Mouse (Mus musculus): ENCODE data around the gene Gm16253.

The Gm16253 gene

GRCm38 (mm10) chr3:96576690-96577541 lies at the start of gene Gm16253:
Gm16253 (plus strand) TSS chr3:96576984.
- DNase-seq (ENCODE audit: low read depth, low spot score), result no peak

- DNase-seq (ENCODE audit: low read depth, low spot score), result no peak
Measured at GRCm38 (mm10) chr3:96528506-96528905, 48.3 kb upstream of the Gm16253 start.

- no peak for DNase-seq (ENCODE audit: low read depth, low spot score)
Measured at GRCm38 (mm10) chr3:96532050-96532449, 44.7 kb upstream of the Gm16253 start.

- DNase-seq (ENCODE audit: low read depth, low spot score), result no peak
Measured at GRCm38 (mm10) chr3:96534300-96534699, 42.5 kb upstream of the Gm16253 start.

- no peak for DNase-seq (ENCODE audit: low read depth, low spot score)
Measured at GRCm38 (mm10) chr3:96539316-96539715, 37.5 kb upstream of the Gm16253 start.

GRCm38 (mm10) chr3:96540740-96541139 lies 36.0 kb upstream of the Gm16253 start:
- no peak for DNase-seq (ENCODE audit: low read depth, low spot score)

- no peak for DNase-seq (ENCODE audit: low read depth, low spot score)
Measured at GRCm38 (mm10) chr3:96541328-96542078, 35.3 kb upstream of the Gm16253 start.

GRCm38 (mm10) chr3:96542554-96542953 lies 34.2 kb upstream of the Gm16253 start:
- no peak for DNase-seq (ENCODE audit: low read depth, low spot score)

- no peak for DNase-seq (ENCODE audit: low read depth, low spot score)
Measured at GRCm38 (mm10) chr3:96543345-96543744, 33.4 kb upstream of the Gm16253 start.

GRCm38 (mm10) chr3:96545565-96545964 lies 31.2 kb upstream of the Gm16253 start:
- no peak for DNase-seq (ENCODE audit: low read depth, low spot score)

- no peak for DNase-seq (ENCODE audit: low read depth, low spot score)
Measured at GRCm38 (mm10) chr3:96546880-96547279, 29.9 kb upstream of the Gm16253 start.

- DNase-seq (ENCODE audit: low read depth, low spot score), result no peak
Measured at GRCm38 (mm10) chr3:96547389-96547960, 29.3 kb upstream of the Gm16253 start.

- no peak for DNase-seq (ENCODE audit: low read depth, low spot score)
Measured at GRCm38 (mm10) chr3:96548824-96549223, 28.0 kb upstream of the Gm16253 start.

GRCm38 (mm10) chr3:96549346-96549745 lies 27.4 kb upstream of the Gm16253 start:
- no peak for DNase-seq (ENCODE audit: low read depth, low spot score)

- no peak for DNase-seq (ENCODE audit: low read depth, low spot score)
Measured at GRCm38 (mm10) chr3:96551203-96551602, 25.6 kb upstream of the Gm16253 start.

- no peak for DNase-seq (ENCODE audit: low read depth, low spot score)
Measured at GRCm38 (mm10) chr3:96551890-96552289, 24.9 kb upstream of the Gm16253 start.

- no peak for DNase-seq (ENCODE audit: low read depth, low spot score)
Measured at GRCm38 (mm10) chr3:96553601-96554000, 23.2 kb upstream of the Gm16253 start.

GRCm38 (mm10) chr3:96554251-96554650 lies 22.5 kb upstream of the Gm16253 start:
- DNase-seq (ENCODE audit: low read depth, low spot score), result no peak

- DNase-seq (ENCODE audit: low read depth, low spot score), result no peak
Measured at GRCm38 (mm10) chr3:96555041-96555596, 21.7 kb upstream of the Gm16253 start.

- DNase-seq (ENCODE audit: low read depth, low spot score), result no peak
Measured at GRCm38 (mm10) chr3:96555999-96556614, 20.7 kb upstream of the Gm16253 start.
